ENCODE assay signal across 15 mouse cellular contexts in the genomic region with DNA sequence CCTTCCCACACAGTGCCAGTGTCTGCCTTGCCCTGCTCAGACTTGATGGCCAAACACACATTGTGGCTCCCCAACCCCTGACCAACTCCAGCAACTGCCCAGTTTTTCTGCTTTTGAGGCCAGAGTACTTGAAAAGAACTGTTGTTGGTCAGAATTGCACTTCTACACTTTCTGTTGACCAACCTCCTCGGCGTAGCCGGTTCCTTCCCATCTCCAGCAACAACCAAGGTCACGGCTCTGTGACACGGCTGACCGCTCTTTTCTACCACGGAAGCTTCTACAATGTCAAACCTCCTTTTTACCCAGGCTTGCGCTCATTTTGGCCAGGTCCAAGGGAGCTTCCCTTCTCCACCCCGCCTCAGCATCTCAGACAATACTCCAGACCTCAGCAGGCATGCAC. TPM values are rescaled to one million over a fixed set of nuclear protein-coding genes. Genes with fewer than 3 reads are reported as not detected.
A peak's percentile ranks its signal among the peaks of the same experiment; 100 is the strongest.
DNase-seq lines count a peak whose midpoint lies in the region; ATAC-seq and TF ChIP-seq lines count a peak whose summit lies in the region.
"Had no signal": no experiment of that assay in that cellular context is flagged by ENCODE, and none has a peak within 500 bp of the region (broad histone marks: within the 10 kb centered on the region; RNA-seq: fewer than 3 reads in every experiment).

No protein-coding gene starts in this region.

- H3K27ac ChIP-seq in forebrain, embryonic 10.5 days: 0 out of 2 replicates have a peak overlapping the region, but pooled peaks have one; percentile 59
- no peak overlapping the region for H3K27ac ChIP-seq in forebrain, embryonic 15.5 days (replicated peaks)
- 0 out of 2 replicates have a peak overlapping the region, but pooled peaks have one; percentile 8 for H3K27ac ChIP-seq in liver, adult 2 months (replicated peaks; ENCODE audit: insufficient read depth, low read depth, low read length)
- peak overlapping the region; percentile 45; the same call in 1 of the 2 replicates for H3K27ac ChIP-seq in embryonic facial prominence, embryonic 15.5 days (replicated peaks)
- H3K27ac ChIP-seq: neural tube, embryonic 12.5 days had no signal

- no peak for TF ChIP-seq CTCF in liver, adult 2 months (IDR thresholded peaks at IDR 0.05; ENCODE audit: low read depth, low read length)

- no peak for TF ChIP-seq POLR2A in liver, adult 2 months (IDR thresholded peaks at IDR 0.05; ENCODE audit: extremely low read depth, insufficient read depth, low read length)

- peaks cover 45% of the 10 kb centered on the region for H3K36me3 ChIP-seq in forebrain, embryonic 10.5 days (replicated peaks)
- H3K36me3 ChIP-seq in forebrain, embryonic 15.5 days: no peaks in the 10 kb centered on the region
- H3K36me3 ChIP-seq in liver, adult 2 months (ENCODE audit: control insufficient read depth, insufficient read depth, low read length): no peaks in the 10 kb centered on the region
- no peaks in the 10 kb centered on the region for H3K36me3 ChIP-seq in embryonic facial prominence, embryonic 15.5 days

- peaks cover 73% of the 10 kb centered on the region for H3K4me1 ChIP-seq in forebrain, embryonic 10.5 days
- H3K4me1 ChIP-seq in forebrain, embryonic 15.5 days: peaks cover 20% of the 10 kb centered on the region
- peaks cover 46% of the 10 kb centered on the region for H3K4me1 ChIP-seq in liver, adult 2 months (ENCODE audit: control insufficient read depth, insufficient read depth, low read length)
- peaks cover 43% of the 10 kb centered on the region for H3K4me1 ChIP-seq in embryonic facial prominence, embryonic 15.5 days

- WGBS in forebrain, embryonic 10.5 days: 90% methylated on average over 9 of the region's 9 CpGs
- WGBS in forebrain, embryonic 15.5 days: 93% methylated on average over 9 of the region's 9 CpGs
- WGBS in liver, adult 2 months: 53% methylated on average over 9 of the region's 9 CpGs
- 88% methylated on average over 9 of the region's 9 CpGs for WGBS in embryonic facial prominence, embryonic 15.5 days

- H3K9ac ChIP-seq in forebrain, embryonic 15.5 days (replicated peaks): no peak overlapping the region
- H3K9ac ChIP-seq in liver, adult 2 months (ENCODE audit: low read depth, low read length): no peak overlapping the region
- no peak overlapping the region for H3K9ac ChIP-seq in embryonic facial prominence, embryonic 15.5 days
- H3K9ac ChIP-seq: limb, embryonic 12.5 days; neural tube, embryonic 12.5 days had no signal

- no peak overlapping the region for H3K4me2 ChIP-seq in forebrain, embryonic 15.5 days (replicated peaks)
- H3K4me2 ChIP-seq in embryonic facial prominence, embryonic 15.5 days (replicated peaks): no peak overlapping the region
- H3K4me2 ChIP-seq: limb, embryonic 12.5 days; neural tube, embryonic 12.5 days had no signal

- no peaks in the 10 kb centered on the region for H3K9me3 ChIP-seq in forebrain, embryonic 10.5 days
- H3K9me3 ChIP-seq in forebrain, embryonic 15.5 days: no peaks in the 10 kb centered on the region
- H3K9me3 ChIP-seq in embryonic facial prominence, embryonic 15.5 days (replicated peaks): no peaks in the 10 kb centered on the region
- H3K9me3 ChIP-seq: limb, embryonic 12.5 days; neural tube, embryonic 12.5 days had no signal

- no peak for ATAC-seq in forebrain, embryonic 15.5 days (replicated peaks)
- ATAC-seq in embryonic facial prominence, embryonic 15.5 days (ENCODE audit: insufficient number of reproducible peaks, low FRiP score, low TSS enrichment, low read depth): no peak

- H3K4me3 ChIP-seq in forebrain, embryonic 10.5 days: no peak overlapping the region
- no peak overlapping the region for H3K4me3 ChIP-seq in forebrain, embryonic 15.5 days
- H3K4me3 ChIP-seq in liver, adult 2 months (ENCODE audit: insufficient read depth, low read depth, low read length): no peak overlapping the region
- H3K4me3 ChIP-seq in embryonic facial prominence, embryonic 15.5 days (replicated peaks): no peak overlapping the region
- H3K4me3 ChIP-seq: limb, embryonic 12.5 days; neural tube, embryonic 12.5 days had no signal

- no peaks in the 10 kb centered on the region for H3K27me3 ChIP-seq in forebrain, embryonic 10.5 days (ENCODE audit: poor library complexity, severe bottlenecking)
- no peaks in the 10 kb centered on the region for H3K27me3 ChIP-seq in forebrain, embryonic 15.5 days
- H3K27me3 ChIP-seq in liver, adult 2 months (ENCODE audit: control insufficient read depth, insufficient read depth, low read length): no peaks in the 10 kb centered on the region
- H3K27me3 ChIP-seq in embryonic facial prominence, embryonic 15.5 days: no peaks in the 10 kb centered on the region
- H3K27me3 ChIP-seq: limb, embryonic 12.5 days; neural tube, embryonic 12.5 days; Patski had no signal

- H3K79me2 ChIP-seq in liver, adult 2 months (ENCODE audit: control insufficient read depth, insufficient read depth, low read length): peaks cover 32% of the 10 kb centered on the region

- DNase-seq in forebrain, embryonic 10.5 days (ENCODE audit: extremely low spot score, low spot score): no peak
- no peak for DNase-seq in liver, adult 2 months (ENCODE audit: extremely low read depth, low read depth, low spot score)
- no peak for DNase-seq in liver
- peak; percentile 59 for DNase-seq in kidney, postnatal 14 days
- DNase-seq in frontal cortex, postnatal 25 days (ENCODE audit: low spot score in 2 of 2): no peak
- DNase-seq in spleen, postnatal 14 days (ENCODE audit: low spot score in 2 of 2): no peak
- DNase-seq: cerebellum, adult 8-10 months; heart, postnatal 14 days; retina, postnatal 1 day; spleen, adult 18-20 months had no signal

RNA-seq across cellular contexts. Expression of a gene that starts 34.4 kb away (rescaled TPM):
- polyA plus RNA-seq in forebrain, embryonic 10.5 days (2016; fragmentation: Nextera tagmentation; extraction: Ambion mirVana): 89.3 and 93.9 TPM in 2 replicates
- polyA plus RNA-seq in forebrain, embryonic 15.5 days (2015; fragmentation: Nextera tagmentation; extraction: Ambion mirVana): 97.5 and 98.3 TPM in 2 replicates
- total RNA-seq in liver, adult 2 months (2014; rRNA removed): 13.3 and 15.4 TPM in 2 replicates
- polyA plus RNA-seq in liver, adult 2 months (2012; rRNA removed): 28.5 and 30.4 TPM in 2 replicates
- polyA plus RNA-seq in embryonic facial prominence, embryonic 15.5 days (2015; fragmentation: Nextera tagmentation; extraction: Ambion mirVana): 84.7 and 86.6 TPM in 2 replicates

RNA-seq across cellular contexts. Expression of a gene that starts 39.2 kb away (rescaled TPM):
- 0.32 and 0.55 TPM in 2 replicates for polyA plus RNA-seq in forebrain, embryonic 10.5 days (2016; fragmentation: Nextera tagmentation; extraction: Ambion mirVana)
- 2.1 and 2.2 TPM in 2 replicates for polyA plus RNA-seq in forebrain, embryonic 15.5 days (2015; fragmentation: Nextera tagmentation; extraction: Ambion mirVana)
- 0.13 and 0.18 TPM in 2 replicates for total RNA-seq in liver, adult 2 months (2014; rRNA removed)
- not detected in 2 replicates for polyA plus RNA-seq in liver, adult 2 months (2012; rRNA removed)
- polyA plus RNA-seq in embryonic facial prominence, embryonic 15.5 days (2015; fragmentation: Nextera tagmentation; extraction: Ambion mirVana): 1.3 and 1.4 TPM in 2 replicates
